Mouse (Mus musculus) kidney, adult 18-20 months (tissue): ENCODE results near the gene Slc26a11.

Experiments
- DNase-seq: peaks from one replicate; pipeline ENCODE4 v3.0.0; 2021

Slc26a11 gene

DNA sequence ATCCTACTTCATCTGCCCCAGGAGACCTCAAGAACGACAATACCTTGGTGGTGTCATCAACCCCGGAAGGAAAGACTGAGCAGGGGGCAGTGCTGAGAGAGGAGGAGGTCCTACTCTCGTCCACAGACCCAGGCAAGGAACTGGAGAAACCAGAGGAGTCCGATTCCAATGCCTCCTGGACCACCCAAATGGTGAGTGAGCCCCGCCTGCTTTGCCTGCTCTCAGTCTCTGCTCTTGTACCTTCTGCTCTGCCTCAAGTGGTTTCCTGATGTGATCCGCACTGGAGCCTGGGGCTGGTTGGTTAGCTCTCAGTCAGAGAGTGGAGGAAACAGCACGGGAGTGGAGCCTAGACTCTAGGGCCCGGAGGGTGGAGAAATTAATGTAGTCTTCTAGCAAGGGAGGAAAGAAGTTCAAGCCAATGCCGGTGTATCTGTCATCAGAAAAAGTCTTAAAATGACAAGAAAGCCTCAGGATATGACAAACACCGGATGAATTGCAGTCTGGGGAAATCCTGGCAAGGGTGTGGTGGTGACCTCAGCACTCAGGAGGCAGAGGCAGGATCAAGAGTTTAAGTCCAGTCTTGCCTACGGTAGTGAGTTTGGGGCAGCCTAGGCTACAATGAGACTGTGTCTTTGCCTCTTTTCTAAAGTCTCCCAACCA lies 47.3 kb downstream of the Slc26a11 start:
- no peak for DNase-seq

DNA sequence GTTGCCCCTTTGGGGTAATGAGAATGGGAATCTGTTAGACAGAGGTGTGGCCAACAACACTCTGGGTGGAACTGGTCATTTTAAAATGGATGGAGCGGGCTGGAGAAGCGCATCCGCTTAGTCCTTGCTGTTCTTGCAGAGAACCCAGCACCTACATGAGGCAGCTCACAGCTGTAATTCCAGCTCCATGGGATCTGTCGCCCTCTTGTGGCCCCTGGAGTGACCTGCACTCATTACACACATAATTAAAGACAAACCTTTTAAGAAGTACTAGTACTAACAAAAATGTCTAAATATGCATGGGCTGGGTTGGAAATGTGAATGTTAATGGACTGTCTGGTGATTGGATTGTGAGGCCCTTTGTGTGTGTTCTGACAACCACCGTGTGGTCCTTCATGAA lies 49.3 kb downstream of the Slc26a11 start:
- DNase-seq: peak; percentile 55

DNA sequence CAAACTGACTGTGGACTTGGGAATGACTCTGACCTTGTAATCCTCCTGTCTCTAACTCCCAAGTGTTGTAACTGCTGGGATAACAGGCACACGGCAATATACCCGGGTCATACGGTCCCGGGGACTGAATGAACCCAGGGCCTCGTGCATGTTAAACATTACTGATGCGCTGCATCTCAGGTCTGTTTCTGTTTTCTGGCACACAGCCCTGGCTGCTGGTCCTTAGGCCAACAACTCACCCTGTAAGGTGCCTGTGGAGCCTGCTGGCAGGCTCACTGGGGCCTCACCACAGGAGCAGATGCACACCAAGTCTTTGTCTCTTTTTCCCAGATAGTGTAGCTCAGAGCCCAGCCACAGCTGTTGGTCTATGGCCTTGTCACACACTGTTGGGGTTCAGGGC lies 52.0 kb downstream of the Slc26a11 start:
- peak; percentile 15 for DNase-seq

DNA sequence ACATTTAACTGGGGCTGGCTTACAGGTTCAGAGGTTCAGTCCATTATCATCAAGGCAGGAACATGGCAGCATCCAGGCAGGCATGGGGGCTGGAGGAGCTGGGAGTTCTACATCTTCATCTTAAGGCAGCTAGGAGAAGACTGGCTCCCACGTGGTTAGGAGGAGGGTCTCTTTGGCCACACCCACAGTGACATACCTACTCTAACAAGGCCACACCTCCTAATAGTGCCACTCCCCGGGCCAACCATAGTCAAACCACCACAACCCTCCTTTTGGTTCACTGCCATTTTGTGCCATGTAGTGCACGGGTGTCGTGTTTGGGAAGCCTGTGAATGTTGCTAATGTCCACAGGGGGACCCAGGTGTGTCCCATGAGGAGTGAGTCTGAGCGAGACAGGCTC lies 52.6 kb downstream of the Slc26a11 start:
- DNase-seq: no peak

DNA sequence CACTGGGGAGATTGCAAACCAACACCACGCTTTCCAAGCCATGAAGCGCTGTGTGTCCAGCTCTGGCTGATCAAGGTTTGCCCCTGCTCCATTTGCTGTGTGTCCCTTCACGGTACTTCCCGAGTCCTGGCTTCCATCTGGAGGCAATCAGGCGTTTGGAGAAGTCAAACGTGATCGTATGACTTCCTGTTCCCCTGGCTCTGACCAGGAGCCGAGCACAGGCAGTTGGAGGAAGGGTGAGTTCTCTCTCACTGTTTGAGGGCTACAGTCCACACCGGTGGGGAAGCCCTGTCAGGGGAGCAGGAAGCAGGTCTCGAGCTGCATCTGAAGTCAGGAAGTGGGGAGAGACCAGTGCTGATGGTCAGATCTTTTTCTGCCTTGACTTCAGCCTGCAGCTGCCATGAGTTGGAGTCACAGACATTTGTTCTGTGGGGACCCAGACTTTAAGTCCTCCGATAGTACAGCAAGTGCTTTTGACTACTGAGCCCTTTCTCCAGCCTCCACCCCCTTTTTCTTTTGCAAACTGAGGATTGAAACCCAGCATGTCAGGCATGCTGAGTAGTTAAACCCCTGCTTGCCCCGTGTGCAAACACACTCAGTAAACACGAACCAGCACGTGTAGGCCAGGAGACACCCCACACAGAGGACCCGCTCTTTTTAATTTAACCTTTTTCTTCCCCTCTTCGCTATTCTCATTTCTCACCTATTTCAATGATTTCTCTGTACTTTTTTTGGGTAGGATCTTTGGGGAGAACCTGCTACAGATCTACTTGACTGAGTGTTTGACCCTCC lies 64.2 kb downstream of the Slc26a11 start:
- no peak for DNase-seq

DNA sequence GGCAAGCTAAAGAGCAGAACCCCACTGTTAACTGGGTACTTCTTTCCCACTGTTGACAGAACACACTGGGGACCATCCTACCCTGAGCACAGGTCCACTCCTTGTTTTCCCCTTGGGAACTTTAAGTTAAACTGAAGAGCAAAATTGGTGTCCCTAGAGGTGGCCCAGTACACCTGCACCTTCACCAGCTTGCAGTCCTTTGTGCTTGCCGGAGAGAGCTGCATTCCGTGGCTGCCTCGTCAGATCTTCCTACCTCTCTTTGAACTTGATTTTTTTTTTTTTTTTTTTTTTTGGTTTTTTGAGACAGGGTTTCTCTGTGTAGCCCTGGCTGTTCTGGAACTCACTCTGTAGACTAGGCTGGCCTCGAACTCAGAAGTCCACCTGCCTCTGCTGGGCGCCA lies 65.1 kb downstream of the Slc26a11 start:
- no peak for DNase-seq

DNA sequence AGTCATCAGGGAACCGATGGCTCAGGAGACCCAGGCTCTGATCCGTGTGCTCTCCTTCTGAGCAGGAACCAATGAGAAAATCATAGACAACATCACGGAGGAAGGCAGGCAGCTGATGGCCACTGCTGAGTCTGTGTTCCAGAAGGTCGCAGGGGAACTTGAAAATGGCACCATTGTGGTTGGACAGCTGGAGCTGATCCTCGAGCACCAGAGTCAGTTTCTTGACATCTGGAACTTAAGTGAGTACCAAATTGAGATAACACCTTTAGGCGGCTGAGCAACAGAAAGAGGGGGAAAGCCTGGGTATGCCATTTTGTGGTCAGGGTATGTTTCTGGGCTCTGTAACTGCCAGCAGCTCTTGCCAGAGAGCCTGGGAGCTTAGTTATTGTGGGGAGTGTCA lies 72.1 kb downstream of the Slc26a11 start:
- no peak for DNase-seq

DNA sequence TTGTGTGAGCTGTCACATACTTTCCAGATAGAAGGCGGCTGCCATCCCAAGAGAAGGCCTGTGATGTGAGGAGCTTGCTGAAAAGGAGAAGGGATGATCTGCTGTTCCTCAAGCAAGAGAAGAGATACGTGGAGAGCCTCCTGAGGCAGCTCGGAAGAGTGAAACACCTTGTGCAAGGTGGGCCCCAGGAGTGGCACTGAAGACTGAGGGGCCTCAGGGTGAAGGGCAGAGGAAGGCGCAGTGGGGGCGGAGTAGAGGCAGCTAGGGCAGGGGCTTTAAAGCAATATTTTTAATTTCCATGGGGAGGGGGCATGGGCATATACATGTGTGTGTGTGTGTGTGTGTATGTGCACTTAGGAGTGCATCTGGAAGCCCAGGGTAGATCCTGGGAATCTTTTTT lies 72.6 kb downstream of the Slc26a11 start:
- no peak for DNase-seq

DNA sequence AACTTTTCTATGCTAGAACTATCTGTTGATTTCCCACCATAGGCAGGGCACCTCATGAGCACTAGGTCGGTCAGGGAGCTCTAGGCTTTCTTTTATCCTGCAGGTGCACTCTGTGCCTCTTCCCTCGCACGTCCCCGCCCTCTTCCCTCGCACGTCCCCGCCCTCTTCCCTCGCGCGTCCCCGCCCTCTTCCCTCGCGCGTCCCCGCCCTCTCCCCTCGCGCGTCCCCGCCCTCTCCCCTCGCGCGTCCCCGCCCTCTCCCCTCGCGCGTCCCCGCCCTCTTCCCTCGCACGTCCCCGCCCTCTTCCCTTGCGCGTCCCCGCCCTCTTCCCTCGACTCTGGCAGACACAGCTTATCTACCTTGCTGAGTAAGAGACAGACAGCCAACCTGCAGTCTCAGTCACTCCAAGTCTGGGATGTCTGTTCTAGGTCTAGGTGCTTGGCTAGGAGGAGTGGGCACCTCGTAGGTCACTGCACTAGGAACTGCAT lies 73.3 kb downstream of the Slc26a11 start:
- peak; percentile 56 for DNase-seq
